Mouse (Mus musculus) frontal cortex, postnatal 25 days (tissue): ENCODE measurements around the gene Ccsap.

Experiments
- DNase-seq, 2 experiments: peaks; one replicate each; pipeline ENCODE4 v3.0.0; 2022; ENCODE audit warnings: low spot score in 2 of 2

Ccsap gene

DNA sequence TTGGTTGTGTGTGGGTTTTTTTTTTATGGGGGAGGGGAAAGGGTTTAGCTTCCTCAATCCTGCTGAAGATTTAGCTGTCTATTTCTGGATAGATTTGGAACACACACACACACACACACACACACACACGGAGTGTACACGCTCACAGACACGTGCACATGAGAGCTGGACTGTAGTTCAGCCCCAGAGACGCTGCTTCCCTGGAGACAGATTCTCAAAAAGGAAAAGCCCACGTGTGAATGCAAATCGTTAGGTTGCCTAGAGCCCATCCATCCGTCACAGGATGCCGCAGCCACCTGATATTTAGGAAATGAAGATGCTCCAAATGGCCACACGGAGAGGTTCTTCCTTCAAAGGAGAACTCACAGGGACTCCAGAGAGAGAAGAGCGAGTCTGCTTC, 20.3 kb upstream of the Ccsap start:
- peak; percentile 61 for DNase-seq

GRCm38 (mm10) chr8:123877865-123878264, 17.9 kb upstream of the Ccsap start:
- DNase-seq, result no peak

- no peak for DNase-seq
These were observed 14.3 kb upstream of the Ccsap start for GRCm38 (mm10) chr8:123874324-123874723.

DNA sequence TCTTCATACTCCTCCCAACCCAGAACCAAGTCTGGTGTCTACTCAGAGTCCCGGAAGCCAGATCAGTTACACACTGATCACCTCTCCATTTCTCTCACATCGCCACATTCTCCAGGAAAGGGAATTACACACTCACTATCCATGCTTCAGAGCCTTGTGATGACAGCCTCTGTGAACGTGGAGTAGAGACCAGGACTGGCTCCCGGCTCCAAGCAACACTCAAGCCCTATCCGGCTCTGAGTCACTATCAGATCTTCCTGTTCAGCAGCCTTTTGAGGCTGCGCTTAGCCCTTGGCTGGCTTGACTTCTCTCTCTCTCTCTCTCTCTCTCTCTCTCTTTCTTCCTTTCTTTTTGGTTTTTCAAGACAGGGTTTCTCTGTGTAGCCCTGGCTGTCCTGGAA, 13.4 kb upstream of the Ccsap start:
- no peak for DNase-seq

DNA sequence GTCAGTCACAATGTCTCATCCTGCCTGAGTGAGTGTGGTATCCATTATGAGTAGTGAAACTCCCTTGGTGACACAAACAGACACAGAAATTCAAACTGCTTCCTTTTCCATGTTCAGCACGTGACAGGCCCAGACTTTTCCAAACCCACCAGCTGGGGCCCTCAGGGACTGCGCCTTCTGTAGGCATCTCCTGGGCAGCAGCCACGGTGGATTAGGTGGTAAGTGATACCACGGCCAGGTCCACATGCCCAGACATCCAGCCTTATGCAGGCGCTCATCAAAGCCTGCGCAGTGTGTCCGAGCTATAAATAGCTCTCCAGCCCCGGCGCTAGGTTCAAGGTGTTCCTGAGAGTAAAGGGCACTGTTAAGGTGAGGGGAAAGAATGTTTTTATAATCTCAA, 12.0 kb upstream of the Ccsap start:
- DNase-seq, result no peak

- no peak for DNase-seq
These were observed 7.0 kb upstream of the Ccsap start for GRCm38 (mm10) chr8:123866971-123867370.

GRCm38 (mm10) chr8:123865786-123866185, 5.8 kb upstream of the Ccsap start:
- DNase-seq, result no peak

DNA sequence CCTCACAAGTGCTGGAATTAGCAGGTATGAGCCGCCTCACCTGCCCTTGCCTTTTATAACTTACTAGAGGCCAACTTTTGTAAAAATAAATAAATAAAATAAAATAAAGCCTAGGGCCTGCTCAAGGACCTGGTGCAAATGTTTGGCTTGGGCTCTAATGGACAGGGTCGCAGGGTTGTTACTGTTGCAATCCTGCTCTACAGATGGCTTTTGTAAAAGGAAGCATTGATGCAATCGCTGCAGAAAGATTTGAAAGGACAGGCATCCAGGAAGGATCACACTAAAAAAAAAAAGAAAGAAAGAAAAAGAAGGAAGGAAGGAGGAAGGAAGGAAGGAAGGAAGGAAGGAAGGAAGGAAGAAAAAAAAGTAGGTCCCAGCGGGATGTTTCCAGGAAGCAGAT, 377 bp upstream of the Ccsap start:
- no peak for DNase-seq

DNA sequence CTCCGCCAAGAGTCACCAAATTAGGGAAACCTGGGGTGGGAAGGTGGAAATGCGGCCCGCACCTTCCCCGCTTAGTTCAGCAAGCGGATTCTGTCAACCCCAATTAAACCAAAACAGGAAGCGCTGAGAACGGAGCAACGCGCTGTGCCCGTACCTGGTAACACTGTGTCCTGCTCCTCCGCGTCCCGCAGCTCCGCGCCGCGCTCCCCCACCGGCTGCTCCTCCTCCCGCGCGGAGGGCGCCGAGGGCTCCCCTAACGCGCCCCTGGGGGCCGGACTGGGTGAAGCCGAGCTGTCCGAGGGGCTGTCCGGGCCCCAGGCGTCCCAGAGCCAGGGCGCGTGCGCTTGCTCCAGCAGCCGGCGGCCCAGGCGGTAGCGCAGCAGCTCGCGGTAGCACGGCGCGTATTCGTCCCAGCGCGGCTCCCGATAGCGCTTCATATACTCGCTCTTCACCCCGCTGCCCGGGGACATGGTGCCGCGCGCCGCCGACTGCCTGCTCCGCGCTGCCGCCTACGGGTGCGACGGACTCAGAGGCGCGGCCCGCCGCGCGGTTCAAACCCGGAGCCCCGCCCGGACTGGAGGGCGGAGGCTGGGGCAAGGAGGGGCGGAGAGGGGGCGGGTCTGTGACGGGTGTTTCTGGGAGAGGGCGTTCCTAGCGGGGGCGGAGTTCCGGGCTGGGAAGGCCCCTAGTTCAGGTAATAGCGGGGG, 915 bp downstream of the Ccsap start:
- peak; percentile 78 to 79 for DNase-seq

- no peak for DNase-seq
These were observed 1.5 kb downstream of the Ccsap start for GRCm38 (mm10) chr8:123858574-123858940.

DNA sequence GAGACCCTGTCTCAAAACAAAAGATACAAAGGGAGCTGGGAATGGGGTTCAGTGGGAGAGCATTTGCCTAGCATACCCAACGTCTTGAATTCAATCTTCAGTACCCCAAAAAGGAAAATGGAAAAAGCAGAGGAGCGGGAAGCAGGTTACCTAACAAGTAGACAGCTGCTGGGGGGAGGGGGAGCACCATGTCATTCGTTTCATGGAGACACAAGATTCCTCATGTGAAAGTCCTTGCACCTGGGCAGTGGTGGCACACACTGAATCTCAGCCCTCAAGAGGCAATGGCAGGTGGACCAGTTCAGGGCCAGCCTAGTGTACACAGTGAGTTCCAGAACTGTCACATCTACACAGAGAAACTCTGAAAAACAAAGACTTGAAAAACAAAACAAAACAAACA, 2.6 kb downstream of the Ccsap start:
- DNase-seq, result no peak

DNA sequence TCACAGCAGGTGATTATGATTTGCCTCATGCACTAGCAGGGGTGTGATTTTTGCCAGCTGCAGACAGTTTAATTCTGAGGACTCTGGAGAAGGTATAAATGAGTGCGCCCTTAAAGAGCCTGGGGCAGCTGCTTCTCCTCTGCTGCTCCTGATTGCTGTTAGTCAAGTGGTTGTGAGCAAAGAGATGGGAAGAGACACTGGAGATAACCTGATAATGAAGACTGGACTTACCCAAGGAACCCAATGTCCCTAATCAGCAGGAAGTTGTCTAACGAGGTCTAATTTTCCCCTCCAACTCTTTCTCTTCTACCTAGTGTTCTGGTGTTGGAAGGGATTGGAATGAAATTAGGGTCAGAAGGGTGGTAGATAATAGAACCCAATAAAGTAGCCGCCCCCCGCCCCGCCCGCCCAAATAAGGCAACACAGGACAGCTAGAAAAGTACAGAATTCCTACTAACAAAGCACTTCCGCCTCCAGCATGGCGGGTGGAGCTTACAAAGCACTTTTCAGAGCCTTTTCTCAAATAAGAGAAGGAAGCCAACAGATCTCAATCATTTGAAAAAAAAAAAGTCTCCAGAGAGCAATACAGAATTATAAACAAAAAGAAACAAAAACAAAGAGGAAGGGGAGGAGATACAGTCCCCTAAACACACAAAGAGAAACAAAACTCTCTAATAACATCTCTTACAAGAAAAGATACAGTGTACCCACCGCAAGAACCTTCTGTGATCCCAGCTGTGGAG, 5.1 kb downstream of the Ccsap start:
- no peak for DNase-seq

DNA sequence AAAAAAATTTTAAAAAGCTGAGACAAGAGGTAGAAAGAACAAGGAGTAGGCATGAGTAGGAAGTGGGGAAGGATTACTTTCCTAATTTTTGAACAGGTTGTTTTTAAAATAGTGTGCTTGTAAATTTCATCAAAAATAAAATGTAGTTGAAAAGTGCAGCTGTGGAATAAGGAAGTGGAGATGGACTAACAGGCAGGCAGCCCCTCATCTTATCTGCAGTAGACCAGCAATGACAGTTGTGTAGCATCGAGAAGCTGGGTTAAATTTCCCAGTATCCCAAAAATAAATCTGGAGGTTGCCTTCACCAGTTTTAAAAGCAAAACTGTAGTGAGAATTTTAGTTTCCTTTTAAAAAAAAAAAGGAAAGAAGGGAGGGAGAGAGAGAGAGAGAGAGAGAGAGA, 5.8 kb downstream of the Ccsap start:
- DNase-seq, result no peak

DNA sequence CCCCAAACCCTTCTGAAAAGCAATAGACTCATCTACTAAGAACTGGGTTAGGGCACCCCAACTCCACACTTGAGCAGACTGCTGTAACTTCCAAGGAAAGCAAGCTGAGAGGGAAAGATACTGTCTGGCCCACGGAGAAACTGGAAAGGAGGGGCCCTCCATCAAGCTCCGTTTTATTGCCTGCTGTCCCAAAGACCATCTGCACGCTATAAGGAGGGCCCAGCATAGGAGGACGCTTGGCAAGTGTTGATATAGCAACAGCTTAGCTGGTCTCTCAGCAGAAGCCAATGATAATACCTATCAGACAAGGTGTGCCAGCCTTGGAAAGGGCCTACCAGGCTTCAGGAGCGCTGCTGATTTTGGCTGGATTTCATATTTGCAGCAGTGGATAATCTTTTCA, 8.4 kb downstream of the Ccsap start:
- no peak for DNase-seq

DNA sequence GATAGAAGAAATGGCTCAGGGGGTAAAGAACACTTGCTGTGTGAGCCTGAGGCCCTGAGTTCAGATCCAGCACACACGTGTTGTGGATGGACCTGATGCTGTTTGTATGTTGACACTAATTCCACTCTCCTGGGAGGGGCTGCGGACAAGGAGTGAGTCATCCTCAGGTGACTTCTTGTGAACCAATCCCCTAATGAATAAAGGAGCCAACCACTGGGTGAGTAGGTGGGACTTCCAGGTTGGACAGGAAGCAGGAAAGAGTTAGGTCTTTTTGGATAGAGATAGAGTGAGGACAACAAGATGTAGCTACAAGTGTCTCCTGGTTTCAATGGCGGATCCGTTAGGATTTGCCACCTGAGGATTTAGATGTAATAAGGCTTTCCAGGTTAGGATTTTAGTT, 10.7 kb downstream of the Ccsap start:
- DNase-seq, result no peak

DNA sequence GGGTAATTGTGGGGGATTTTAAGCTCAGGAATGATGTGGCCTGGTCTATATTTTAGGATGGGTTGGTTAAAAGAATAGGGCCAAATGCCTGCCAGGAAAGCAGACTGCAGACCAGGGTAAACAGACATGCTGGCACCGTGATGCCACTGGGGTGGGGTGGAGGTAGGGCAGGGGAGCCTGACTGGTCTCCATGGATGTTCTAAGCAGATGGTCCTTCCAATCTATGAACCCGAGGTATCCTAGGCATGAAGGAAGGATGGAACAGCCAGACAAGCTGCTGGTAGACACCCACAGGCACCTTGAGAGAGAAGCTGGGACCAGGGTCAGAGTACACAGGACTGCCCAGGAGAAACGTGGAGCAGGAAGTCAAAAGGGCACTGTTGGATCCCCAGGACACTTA, 12.5 kb downstream of the Ccsap start:
- DNase-seq, result no peak

DNA sequence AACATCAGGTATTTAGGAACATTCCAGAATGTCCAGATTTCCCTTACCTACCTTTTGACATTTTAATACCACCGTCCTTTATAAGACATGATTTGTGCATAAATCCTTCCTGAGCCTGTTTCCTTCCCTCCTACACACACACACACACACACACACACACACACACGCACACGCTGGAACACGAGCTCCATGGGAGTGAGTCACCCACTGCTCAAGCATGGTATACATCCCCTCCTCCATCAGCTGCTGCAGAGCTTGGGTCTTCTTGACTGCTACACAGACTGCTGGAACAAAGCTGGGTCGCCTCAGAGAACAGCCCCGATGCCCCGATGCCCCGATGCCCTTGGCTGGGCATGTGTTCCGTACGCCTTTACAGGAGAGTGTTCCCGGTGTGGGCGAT, 13.5 kb downstream of the Ccsap start:
- no peak for DNase-seq

DNA sequence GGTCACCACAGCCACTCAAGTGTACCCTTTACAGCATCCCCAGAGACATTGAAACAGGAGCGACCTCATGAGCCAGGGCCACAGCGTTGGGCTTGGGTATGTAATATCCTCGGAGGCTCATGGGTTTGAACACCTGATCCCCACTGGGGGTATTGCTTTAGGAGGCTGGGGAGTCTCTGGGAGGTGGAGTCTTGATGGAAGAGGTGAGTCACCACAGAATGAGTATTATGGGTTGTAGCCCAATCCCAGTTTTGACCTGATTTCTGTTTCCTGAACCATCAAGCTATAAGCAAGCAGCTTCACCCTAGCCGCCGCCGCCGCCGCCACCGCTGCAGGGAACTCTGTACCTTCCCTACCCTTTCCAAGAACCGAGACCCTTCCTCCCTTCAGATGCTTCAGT, 14.0 kb downstream of the Ccsap start:
- no peak for DNase-seq

DNA sequence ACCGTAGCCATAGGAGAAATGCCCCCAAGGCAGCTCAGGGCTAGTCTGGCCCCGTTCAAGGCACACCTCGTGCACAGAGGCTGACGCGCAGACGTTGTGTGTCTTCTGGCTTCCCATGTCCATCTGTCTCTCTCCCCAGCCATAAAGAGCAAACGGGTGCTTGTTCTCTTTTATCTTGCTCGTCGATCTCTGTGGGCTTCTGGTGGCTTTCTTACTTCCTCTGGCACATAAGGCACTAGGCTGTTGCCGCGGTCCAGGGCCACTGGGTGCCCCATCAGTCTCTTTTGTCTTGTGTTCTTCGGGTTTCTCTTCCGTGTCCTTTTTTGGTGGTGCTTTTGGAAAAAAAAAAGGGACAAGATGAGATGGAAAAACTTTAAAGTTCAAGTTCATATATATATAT, 14.9 kb downstream of the Ccsap start:
- DNase-seq, result no peak

DNA sequence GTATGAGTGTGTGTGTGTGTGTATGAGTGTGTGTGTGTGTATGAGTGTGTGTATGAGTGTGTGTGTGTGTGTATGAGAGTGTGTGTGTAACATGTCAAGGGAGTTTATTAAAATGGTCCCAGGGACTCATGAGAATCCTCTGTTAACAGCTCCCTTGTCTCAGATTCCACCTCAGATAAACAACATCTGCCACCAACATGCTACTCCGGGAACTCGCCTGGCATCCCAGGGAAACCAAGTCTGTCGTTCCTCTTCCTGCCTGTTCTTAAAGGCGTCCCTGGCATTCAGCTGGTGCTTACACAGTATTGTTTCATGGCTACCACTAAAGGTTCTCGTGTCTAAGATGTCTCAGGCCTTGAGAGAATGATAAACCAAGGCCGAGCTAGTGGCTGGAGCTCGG, 15.7 kb downstream of the Ccsap start:
- no peak for DNase-seq

DNA sequence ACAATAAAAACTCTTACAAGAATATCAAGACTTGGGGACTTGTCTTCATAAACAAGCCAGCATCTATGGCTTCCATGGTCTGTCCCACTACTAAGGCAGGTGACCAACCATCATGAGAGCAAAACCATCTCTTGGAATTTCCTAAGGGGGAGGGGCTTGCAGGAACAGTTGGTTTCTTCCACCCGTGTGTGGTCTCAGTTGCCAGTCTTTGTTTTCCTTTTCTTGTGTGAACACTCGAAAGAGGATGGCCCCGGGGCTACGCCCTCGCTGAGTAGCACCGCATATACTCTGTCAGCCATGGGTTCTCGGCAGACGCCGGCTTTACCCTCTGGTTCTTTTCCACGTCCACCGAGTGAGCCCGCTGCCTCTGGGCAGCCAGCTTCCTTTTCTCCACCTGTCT, 17.9 kb downstream of the Ccsap start:
- no peak for DNase-seq

DNA sequence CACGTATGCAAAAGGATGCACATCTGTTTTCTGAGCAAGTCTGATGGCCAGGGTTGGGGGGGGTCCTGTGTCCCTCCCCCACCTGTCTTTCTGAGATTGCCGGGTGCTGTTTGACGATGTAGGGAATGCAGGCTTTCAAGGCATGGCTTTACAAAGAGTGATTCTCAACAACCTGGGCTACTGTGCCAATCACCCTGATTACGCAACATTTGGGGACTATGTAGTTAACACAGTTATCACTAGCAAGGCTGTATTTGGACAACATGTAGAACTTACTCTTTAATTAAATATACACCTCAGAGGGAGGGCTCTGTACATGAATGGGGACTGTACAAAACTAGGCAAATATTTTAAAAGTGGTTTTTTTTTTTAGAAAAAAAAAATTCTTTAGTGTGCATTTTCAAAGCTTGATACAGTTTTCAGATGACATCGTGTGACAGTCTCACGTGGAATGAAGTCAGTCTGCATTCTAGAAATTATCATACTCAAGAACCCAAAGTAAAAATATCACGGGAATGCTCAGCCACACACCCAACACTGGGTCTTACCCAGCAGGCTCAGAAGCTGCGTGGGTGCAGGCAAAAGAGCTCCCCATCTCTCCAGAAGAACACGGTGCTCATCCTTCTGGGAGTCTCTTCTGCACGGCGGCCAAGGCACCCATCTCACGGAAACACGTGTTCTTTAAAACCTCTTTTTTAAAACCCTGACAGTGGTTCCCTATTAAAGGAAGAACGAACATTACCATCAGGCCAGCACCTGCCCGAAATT, 19.2 kb downstream of the Ccsap start:
- DNase-seq, result peak in 1 of 2 experiments; percentile 46

GRCm38 (mm10) chr8:123838496-123838895, 21.5 kb downstream of the Ccsap start:
- no peak for DNase-seq
